Mouse (Mus musculus): ENCODE measurements at regions not wholly inside any gene's neighbourhood (a gene's known extent, or its start where the extent isn't known, plus 50 kb on each side); places are given as distances from the start of the nearest gene placed in this dataset.

DNA sequence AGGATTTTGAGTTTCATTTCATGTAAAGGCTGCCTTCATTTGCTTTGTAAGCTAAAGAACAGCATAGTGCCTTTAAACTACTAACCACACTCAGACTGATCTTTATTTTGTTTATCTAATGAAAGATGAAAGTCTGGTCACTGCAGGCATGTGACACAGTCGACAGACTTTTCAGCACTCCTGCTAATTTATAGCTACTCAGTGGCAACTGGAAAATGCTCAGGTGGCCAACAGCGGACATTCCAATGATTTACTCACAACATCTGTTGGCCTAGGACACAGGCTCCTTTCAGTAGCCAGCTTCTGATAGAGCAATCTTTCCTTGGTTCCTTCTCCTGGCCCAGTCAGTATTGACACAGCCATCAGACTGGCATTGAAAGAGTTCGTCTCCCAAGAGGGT is 116.8 kb upstream of the Sema3e start:
- no peak for TF ChIP-seq POLR2A (IDR thresholded peaks at IDR 0.05; ENCODE audit: insufficient read depth, low read depth, low read length)
- TF ChIP-seq CTCF (IDR thresholded peaks at IDR 0.05) = no peak

All from heart, adult 2 months (tissue).